Mouse (Mus musculus) embryo, embryonic 11 days (tissue): ENCODE results near the gene Dnm1.
"Not testable (repeated sequence)": the region's sequence is repeated elsewhere in the genome, so short reads cannot be mapped to it uniquely, and the experiment has no call there.

Source experiments
- DNase-seq: peaks from one replicate; pipeline ENCODE4 v3.0.0-alpha.2; 2015

Dnm1 gene

DNA sequence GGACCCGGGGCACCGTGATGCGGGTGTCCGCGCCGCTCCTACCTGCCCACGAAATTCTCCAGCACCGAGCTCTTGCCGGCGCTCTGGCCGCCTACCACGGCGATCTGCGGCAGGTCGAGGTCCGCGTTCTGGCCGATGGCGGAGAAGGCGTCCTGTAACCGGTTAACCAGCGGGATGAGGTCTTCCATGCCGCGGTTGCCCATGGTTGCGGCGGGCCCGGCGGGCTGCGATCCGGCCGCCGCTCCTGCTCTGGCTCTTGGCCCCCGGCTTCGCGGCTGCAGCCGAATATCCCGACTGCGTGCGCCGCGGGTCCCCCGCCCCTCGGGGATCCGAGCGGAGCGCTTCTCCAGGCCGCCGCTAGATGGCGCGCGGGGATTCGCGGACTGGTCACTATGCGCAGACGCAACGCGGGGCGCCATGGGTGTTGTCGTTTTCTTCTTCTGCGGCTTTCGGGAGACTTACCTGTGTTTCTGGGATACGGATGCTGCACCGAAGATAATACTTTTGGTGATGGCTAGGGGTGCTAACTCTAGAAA is at the start of gene Dnm1:
Gene Dnm1, minus strand, starts transcription at position 332 of the 536 bp plus-strand sequence.
- peak; percentile 95 for DNase-seq

DNA sequence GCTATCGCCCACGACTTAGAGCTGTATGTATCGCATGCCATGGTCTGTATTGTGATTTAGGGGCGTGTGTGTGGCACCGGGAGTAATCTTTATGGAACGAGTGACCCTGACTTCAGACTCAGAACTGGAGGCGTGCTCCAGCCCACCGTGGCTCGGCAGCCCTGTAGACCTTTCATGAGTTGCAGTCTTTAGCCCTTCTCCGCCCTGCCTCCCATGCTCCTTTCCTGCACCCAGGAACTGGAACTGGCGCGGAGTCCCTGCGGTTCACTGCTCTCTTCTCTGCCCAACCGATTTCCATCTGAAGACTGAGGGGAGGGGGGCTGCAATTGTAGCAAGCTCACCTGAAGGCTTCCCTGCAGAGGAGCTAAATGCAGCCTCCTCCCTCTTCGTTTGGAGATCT is 43.6 kb upstream of the Dnm1 start:
- no peak for DNase-seq

DNA sequence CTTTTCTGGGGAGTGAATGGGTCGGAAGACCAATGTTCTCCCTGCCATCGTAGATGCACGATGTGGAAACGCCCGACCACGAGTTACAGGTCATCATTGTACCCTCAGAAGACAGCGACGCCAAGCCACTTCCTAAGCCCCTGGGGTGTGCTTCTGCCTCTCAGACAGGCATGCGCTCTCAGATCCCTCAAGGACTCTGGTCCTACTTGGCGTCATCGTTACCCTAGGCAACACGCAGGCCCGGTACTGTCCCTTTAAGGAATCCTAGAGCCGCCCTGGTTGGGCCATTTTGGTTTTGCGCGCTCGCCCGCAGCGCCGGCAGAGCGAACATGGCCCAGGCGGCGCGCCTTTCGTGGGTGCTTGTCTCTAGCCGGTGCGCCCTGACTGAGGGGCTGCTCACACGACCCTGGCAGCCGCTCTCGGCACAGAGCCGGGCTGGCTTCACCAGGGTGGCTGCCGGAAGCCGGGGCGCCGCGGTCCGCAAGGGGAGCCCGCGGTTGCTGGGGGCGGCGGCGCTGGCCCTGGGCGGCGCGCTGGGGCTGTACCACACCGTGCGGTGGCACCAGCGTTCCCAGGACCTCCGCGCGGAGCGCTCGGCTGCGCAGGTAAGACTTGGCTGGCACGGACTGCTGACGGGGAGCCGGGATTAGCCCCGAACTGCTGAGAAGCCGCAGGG is 42.9 kb upstream of the Dnm1 start:
- peak; percentile 95 for DNase-seq

DNA sequence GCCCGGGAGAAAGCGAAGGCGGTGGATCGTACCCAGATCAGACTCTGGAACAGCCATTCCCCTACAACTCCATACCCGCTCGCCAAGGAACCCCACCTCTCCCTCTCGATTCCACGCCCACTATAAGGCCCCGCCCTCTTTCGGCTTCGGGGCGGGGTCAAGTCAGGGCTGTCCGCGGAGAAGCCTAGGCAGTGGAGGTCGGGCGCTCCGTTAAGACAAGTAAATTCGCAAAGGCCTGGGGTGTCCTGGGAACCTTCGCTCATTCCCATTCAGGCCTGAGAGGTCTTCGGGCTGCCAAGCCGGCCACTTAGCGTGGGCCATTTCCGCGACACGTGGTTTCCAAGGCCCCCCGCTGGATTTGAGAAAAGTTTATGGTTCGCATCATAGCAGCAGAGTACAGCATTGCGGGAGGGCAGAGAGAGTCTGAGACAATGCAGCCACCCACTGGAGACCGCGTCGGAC is 42.4 kb upstream of the Dnm1 start, which contains the start of gene Ptges2:
Gene Ptges2, plus strand, starts transcription at position 413 of the 462 bp plus-strand sequence.
- DNase-seq = peak; percentile 94

DNA sequence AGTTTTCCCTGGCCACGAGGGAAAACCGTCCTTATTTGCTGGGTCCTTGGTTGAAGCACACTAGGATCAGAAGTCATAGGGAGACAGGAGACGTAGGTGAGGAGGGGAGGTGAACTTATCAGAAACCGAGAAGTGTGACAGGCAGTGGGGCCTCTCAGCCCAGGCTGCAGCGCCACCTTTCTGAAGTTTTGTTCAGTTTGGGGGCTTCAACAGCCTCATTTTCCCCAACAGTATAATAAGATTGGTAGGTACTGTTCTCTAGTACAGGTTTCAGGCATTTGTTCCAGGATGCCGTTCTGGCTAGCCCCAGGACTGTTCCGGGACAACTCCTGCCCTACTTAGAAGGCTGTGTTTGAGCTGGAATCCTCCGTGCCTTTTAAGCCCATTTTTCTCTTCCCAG is 41.8 kb upstream of the Dnm1 start:
- peak; percentile 65 for DNase-seq

DNA sequence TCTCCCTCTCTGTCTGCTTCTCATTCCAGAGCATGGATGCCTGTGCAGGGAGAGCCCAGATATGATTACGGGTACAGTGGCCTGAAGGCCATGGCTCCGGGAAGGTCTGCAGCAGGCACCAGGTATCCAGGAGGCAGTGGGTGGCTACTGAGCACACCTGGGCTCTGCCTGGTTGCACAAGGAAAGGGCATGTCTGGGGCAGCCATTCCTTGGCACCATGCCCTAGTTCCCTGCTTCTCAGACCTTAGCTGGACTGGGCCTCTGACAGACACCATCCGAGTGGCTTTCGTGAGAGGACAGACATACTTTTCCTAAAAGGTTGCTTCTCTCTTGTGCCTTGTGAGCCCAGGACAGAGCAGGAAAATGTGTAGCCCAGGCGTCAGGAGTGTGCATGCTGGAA is 38.9 kb upstream of the Dnm1 start:
- no peak for DNase-seq

DNA sequence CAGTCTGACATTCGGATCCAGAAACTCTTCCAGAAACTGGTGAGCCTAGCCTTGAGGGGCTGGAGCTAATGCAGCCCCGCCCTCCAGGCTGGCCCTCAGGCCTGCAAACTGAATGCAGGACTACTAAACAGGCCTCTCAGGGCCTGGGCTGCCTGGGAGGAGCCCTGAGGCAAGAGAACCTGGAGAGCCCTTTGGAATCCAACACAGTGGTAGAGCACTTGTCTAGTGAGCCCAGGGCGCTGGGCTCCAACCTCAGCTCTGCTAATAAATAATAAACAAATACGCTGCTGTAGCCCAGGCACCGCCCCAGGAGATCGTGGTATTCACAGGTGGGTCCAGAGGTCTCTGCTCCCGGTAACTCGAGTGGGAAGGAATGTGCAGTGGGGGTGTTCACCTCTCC is 37.7 kb upstream of the Dnm1 start:
- no peak for DNase-seq

DNA sequence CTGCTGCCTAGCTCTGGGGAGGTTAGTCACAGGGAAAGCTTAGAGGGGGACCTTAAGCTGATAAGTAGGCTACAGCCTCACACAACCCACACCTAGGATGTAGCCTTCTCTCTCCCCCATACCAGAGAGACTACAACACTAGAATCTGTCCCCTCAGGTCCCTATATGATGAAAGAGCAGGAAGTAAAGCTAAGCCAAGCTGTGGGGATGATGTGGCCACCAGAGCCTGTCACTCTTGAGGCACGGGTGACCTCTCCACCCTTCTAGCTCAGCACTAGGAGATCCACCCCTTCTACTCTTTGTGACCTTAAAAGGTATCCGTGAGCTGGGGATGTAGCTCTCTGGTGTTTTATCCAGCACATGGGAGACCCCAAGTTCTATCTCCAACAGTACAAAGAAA is 36.0 kb upstream of the Dnm1 start:
- DNase-seq = no peak

DNA sequence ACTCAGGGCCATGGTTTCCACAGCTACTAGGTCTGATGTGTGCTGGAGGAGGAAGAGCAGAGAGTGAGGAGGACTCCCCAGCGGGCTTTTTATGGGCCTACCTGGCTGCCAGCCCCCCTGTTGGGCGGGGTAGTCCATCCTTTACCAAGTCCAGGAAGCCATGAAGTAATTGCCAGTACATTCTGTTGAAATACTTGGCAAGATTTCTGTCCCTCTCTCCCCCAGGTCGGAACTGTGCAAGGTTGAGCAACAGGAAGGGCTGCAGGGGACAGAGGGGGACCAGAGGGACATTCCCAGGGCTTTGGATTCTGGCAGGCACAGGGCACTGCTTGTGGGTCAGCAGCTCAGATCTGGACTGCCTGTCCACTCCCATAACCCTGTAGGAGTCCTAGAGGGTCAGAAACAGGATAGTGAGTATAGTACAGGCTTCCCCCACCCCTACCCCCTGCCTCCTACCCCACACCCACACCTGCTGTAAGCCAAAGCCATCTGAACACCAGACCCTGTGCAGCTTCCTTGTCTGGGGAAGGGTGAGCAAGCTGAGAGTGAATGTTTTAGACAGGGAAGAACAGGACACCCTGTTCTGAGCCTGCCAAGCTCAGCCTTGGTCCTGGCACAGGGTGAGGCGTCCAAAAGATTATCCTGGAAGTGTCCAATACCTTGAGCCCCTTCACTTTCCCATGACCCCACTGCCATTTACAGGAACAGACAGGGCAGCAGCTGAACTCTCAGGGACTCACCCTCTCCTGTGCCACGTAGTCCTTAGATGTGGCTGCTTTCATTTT is 34.8 kb upstream of the Dnm1 start, which contains the start of gene Lcn2:
Gene Lcn2, minus strand, starts transcription at position 547 of the 785 bp plus-strand sequence.
- DNase-seq = no peak

DNA sequence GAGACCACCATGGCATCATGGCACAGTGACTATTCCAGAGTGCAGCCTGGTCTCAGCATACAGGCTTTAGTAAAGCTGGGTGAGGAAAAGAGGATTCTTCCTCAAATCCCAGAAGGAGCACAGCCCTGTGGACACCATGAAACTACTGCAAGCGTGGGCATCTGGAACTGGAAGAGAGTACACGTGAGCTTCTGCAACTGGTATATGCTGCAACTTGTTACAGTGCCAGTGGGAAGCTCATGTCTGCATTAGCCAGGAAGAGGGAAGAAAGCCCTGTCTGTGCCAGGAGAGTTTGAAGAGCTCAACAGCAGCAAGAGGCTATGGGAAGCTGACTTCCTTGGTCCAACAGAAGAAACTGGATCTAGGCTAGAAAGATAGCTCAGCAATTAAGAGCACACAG is 29.6 kb upstream of the Dnm1 start:
- no peak for DNase-seq

DNA sequence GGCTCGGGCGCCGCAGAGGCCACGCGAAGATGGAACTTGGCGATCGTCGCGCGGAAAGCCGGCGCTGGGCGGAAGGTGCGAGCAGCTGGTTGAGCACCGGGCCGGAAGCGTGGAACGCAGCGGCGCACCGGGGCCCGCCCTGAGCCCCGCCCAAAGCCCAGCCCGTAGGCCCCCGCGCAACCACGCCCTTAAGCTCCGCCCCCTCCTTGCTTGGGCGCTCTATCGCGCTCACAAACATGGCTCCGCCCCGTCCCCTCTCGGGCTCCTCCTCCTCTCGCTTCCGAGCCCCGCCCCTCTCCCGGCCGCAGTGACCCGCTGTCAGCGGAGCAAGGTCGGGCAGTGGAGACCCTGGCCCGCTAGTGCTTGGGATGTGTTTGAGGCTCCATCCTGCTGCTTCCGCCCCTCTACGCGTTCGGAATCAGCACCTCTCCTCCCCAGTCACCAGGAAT is 28.7 kb upstream of the Dnm1 start, which contains the start of gene 1110008P14Rik:
Gene 1110008P14Rik, minus strand, starts transcription at position 164 of the 449 bp plus-strand sequence.
- DNase-seq = peak; percentile 99

DNA sequence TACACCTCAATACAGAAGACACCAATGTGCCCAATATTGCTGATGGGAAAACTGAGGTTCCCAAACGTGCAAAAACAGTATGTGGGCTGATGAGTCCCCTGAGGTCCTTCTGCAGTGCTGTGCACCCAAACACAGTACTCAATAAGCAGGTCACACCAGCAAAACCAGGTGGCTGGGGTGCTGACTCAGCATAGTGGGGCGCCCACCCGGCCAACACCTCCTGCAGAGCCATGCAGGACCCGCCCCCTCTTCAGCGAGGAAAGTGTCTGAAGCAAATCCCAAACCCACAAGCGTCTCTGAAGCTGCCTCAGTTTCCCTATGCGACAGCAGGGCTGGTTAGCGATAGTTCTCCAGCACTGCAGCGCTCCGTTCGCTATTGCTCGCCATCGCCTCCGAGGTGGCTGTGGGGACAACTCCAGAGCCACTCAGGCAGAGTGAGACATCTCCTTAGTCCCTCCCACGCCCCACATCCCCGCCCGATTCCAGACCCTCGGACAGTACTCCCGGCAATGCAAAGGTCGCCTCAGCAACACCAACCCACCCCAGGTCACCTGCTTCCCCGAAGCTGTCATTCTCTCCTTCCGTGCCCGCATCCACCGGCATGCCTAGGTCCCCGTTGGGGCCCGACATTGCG is 28.1 kb upstream of the Dnm1 start:
- peak; percentile 47 for DNase-seq

DNA sequence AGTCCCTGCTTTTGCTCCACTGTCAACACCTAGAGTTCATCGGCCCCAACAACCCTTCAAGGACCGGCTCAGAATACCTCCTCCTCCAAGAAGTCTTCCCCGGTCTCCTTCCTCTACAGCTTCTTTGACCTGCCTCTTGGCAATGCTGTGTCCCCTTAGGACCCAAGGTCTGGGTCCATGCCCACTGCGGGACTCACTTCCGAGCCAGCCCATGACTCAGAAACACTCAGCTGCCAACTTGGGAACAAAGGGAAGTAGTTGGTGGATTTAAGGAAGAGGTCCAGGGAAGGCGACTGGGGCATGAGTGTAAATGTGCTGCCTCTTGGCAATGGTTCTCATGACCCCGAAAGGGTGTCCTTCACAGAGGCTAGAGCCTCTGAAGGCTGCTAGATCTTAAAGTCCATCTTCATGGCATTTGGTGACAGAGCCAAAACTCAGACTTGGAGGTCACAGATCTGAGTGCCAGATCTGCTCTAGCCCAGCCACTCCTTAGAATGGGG is 26.9 kb upstream of the Dnm1 start:
- no peak for DNase-seq

DNA sequence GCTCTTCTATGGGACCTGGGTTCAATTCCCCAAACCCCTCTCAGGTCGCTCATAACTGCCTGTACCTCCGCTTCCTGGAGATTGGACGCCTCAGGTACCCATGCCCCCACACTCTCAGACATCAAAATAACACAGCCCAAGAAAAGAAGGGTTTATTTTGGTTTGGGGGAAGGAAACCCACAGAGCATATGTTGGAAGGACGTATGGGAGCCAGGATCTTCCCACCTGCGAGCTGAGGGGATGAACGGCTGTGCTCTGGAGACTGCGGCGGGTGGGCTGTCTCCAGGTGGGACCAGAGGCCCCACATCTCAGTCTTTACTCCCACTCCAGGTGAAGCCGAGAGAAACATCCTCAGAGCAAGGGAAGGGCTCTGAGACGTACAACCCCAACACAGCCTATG is 23.8 kb upstream of the Dnm1 start:
- no peak for DNase-seq

DNA sequence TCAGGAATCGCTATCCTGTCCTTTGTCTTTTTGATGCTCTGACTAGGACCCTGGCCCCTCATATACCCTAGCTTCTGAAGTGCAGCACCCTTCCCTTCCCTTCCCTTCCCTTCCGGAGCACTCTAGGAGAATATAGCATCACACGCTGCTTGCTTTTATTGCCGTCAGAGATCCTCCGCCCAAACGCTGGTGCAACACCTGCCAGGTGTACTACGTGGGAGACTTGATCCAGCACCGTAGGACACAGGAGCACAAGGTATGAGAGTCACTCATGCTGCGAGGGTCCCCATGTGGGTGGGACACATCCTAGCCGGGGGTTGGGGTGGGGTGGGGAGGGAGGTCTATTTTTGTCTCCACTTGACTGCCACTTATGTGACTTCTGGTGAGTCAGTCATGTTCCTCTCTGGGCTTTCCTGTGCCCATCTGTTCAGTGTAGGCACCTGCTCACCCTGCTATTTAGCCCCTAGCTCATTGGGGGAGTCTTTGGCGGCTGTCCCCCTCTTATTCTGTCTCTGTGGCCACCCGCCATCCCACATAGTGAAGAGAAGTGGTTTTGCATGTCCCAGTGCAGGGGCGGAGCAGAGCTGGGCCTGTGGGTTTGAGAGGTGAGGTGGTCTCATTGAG is 22.3 kb upstream of the Dnm1 start:
- no peak for DNase-seq

DNA sequence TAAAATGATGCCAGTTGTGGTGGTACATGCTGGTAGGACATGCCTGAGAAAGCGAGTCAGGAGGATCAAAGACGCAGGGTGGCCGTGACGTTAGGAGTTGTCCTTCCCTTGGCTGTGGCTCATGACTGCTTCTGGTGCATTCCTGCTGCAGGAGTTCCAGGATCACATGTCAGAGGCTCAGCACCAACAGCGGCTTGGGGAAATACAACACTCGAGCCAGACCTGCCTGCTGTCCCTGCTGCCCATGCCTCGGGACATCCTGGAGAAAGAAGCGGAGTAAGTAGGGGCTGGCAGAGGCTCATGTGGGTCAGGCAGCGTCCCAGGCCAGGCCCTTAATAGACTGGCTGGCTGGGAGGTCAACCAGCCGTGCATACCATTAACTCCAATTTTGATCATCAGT is 21.1 kb upstream of the Dnm1 start:
- no peak for DNase-seq

DNA sequence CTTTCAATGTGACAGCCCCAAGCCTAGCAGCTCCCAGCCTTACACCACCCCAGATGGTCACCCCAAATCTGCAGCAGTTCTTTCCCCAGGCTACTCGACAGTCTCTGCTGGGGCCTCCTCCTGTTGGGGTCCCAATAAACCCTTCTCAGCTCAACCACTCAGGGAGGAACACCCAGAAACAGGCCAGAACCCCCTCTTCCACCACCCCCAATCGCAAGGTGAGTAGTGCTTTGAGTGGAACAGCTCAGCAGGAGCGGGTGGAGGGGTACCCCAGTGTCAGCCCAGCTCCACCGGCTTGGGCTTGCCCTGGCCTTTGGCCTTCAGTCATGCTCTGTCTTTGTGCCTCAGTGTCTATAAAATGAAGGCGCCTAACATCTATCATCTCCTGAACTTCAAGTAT is 14.2 kb upstream of the Dnm1 start:
- no peak for DNase-seq

DNA sequence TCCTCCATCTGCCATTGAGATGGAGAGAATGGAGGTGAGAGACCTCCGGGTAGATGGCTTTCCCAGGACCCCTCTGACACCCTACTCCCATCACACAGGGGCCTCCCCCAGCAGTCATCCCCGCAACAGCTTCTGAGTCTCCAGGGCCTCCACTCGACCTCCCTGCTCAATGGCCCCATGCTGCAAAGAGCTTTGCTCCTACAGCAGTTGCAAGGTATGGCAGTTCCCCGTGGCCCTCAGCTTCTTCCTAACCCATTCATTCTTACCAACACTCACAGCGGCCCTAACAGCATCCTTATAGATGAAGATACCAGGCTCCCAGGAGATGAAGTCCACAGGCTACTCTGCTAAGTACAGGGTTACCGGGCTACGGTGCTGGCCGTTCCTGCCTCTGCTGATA is 11.0 kb upstream of the Dnm1 start:
- no peak for DNase-seq

DNA sequence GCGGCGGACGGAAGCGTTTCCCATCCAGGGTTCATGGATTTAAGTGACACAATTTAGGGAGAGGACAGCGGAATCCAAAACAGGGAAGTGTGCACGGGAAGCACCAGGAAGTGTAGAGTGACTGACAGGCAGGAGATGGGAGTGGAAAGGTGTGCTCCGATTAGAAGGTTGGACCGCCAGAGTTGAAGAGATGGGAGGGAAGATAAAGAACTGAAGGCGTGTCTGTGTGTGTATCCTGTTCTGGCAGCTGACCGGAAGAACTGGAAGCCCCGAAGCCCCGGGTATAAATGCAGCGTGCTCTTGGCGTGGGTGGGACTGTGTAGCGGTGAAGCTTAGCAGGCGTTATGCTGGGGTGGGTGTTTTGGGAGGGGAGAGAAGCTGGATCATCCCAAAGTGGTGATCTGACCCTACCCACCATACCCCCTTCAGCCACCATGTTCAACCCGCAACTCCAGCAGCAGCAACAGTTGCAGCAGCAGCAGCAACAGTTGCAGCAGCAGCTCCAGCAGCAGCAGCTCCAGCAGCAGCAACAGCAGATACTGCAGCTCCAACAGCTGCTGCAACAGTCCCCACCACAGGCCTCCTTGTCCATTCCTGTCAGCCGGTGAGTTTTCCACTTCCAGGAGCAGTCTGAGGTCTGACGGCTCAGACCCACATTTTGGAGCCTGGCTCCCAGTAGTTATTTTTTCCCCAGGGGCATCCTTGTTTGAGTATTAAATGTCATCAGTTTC is 10.4 kb upstream of the Dnm1 start:
- peak; percentile 43 for DNase-seq

DNA sequence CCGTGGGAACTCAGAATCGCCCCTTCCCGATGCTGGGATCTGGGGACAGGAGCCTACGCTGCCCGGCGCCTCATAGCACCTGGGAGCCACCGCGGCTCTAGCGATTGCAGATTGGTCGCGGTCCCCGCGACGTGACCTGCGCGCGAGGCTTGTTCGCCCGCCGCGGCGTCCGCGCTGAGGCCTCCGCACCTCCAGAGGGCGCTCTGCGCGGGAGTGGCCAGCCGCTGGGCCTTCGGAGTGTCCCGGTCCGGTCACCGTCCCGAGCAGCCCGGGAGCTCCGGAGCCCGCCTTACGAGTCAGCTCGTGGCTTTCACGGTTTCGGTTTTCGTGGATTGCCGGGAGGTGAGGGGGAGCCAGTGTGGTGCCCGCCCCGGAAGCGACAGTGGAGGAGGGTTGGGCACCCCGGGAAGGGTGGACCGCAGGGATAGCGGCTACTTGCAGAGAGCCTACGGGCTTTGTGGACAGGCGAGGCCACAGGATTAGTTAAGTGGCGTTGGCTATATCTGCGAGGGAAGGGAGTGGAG is 9.7 kb upstream of the Dnm1 start:
- peak; percentile 93 for DNase-seq

DNA sequence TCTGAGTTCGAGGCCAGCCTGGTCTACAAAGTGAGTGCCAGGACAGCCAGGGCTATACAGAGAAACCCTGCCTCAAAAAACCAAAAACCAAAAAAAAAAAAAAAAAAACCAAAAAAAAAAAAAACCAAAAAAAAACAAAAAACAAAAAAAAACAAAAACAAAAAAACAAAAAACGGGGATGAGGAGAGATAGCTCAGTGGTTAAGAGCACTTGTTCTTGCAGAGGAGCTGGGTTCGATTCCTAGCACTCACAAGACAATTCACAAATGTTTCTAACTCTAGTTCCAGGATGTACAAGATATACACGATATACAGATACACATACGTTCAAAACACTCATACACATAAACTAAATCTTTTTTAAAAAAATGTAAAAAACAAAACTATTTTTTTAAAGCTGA is 9.1 kb upstream of the Dnm1 start:
- DNase-seq = not testable (repeated sequence)

DNA sequence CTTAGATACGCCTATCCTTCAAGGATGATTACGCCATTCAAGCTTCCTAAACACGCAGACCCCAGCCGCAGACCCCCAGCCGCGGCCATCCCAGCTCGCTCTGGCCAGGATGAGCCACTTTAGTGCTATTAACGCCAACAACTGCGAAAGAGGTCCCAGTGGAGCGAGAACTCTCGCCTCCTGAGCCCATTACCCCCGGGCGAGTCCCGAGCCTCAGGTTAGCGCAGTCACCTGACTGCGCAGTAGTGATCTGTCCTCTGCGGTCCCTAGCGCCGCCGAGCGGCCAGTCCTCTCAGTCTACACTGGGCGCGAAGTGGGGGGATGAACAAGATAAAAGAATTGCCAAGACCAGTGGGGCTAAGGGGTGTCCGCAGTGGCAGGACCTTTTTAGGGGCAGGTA is 8.3 kb upstream of the Dnm1 start:
- peak; percentile 84 for DNase-seq
